Mouse (Mus musculus): ENCODE data around the gene Shisa7. TPM values are rescaled to one million over a fixed set of nuclear protein-coding genes. Genes with fewer than 3 reads are reported as not detected.

Gene Shisa7
- polyA plus RNA-seq, 1 experiment = 0.23 TPM

GRCm38 (mm10) chr7:4859418-4859978 is 15.0 kb upstream of the Shisa7 start:
- no peak overlapping the region for H3K27ac ChIP-seq (ENCODE audit: insufficient read depth, low read length)
- no peaks in the 10 kb centered on the region for H3K27me3 ChIP-seq (ENCODE audit: control insufficient read depth, insufficient read depth, low read length)
- DNase-seq (ENCODE audit: low read depth in 1 of 2, low spot score in 2 of 2) = no peak
- no peaks in the 10 kb centered on the region for H3K36me3 ChIP-seq (ENCODE audit: control insufficient read depth, insufficient read depth, low read length)
- no peak overlapping the region for H3K4me3 ChIP-seq (ENCODE audit: extremely low read depth, insufficient read depth, insufficient read length)
- TF ChIP-seq POLR2A (IDR thresholded peaks at IDR 0.05; ENCODE audit: low read depth, low read length) (no peak), CTCF (IDR thresholded peaks at IDR 0.05; ENCODE audit: extremely low read depth, insufficient read depth, insufficient read length, insufficient replicate concordance) (no peak)
- no peaks in the 10 kb centered on the region for H3K4me1 ChIP-seq (ENCODE audit: control insufficient read depth, insufficient read depth, insufficient read length)
- WGBS = 89% methylated on average over 12 of the region's 12 CpGs

DNA sequence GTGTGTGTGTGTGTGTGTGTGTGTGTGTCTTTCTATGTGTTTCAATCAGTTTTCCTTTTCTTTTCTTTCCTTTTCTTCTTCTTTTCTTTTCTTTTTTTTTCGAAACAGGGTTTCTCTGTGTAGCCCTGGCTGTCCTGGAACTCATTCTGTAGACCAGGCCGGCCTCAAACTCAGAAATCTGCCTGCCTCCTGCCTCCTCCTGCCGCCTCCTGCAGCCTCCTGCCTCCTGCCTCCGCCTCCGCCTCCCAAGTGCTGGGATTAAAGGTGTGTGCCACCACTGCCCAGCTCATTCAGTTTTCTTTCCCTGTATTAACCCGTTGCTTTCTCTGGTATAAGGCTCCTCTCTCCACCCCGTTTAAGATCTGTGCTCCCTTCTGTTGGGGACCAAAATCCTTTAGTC is 12.8 kb upstream of the Shisa7 start:
- Histone ChIP-seq H3K27me3 (ENCODE audit: control insufficient read depth, insufficient read depth, low read length) (no peaks in the 10 kb centered on the region), H3K4me1 (ENCODE audit: control insufficient read depth, insufficient read depth, insufficient read length) (no peaks in the 10 kb centered on the region), H3K4me3 (ENCODE audit: extremely low read depth, insufficient read depth, insufficient read length) (no peak overlapping the region), H3K27ac (ENCODE audit: insufficient read depth, low read length) (no peak overlapping the region), H3K36me3 (ENCODE audit: control insufficient read depth, insufficient read depth, low read length) (no peaks in the 10 kb centered on the region)
- 82% methylated on average over 7 of the region's 7 CpGs for WGBS
- TF ChIP-seq POLR2A (IDR thresholded peaks at IDR 0.05; ENCODE audit: low read depth, low read length) (no peak), CTCF (IDR thresholded peaks at IDR 0.05; ENCODE audit: extremely low read depth, insufficient read depth, insufficient read length, insufficient replicate concordance) (no peak)
- DNase-seq (ENCODE audit: low read depth in 1 of 2, low spot score in 2 of 2) = no peak

GRCm38 (mm10) chr7:4856508-4856907 is 12.0 kb upstream of the Shisa7 start:
- Histone ChIP-seq H3K4me3 (ENCODE audit: extremely low read depth, insufficient read depth, insufficient read length) (no peak overlapping the region), H3K4me1 (ENCODE audit: control insufficient read depth, insufficient read depth, insufficient read length) (no peaks in the 10 kb centered on the region), H3K27me3 (ENCODE audit: control insufficient read depth, insufficient read depth, low read length) (no peaks in the 10 kb centered on the region), H3K36me3 (ENCODE audit: control insufficient read depth, insufficient read depth, low read length) (no peaks in the 10 kb centered on the region), H3K27ac (ENCODE audit: insufficient read depth, low read length) (no peak overlapping the region)
- no peak for TF ChIP-seq POLR2A (IDR thresholded peaks at IDR 0.05; ENCODE audit: low read depth, low read length)
- TF ChIP-seq CTCF (IDR thresholded peaks at IDR 0.05; ENCODE audit: extremely low read depth, insufficient read depth, insufficient read length, insufficient replicate concordance) = no peak
- DNase-seq (ENCODE audit: low read depth in 1 of 2, low spot score in 2 of 2) = no peak
- WGBS = 84% methylated on average over 9 of the region's 9 CpGs

- H3K4me3 ChIP-seq (ENCODE audit: extremely low read depth, insufficient read depth, insufficient read length) = no peak overlapping the region
- WGBS = 82% methylated on average over 3 of the region's 3 CpGs
- no peak overlapping the region for H3K27ac ChIP-seq (ENCODE audit: insufficient read depth, low read length)
- H3K4me1 ChIP-seq (ENCODE audit: control insufficient read depth, insufficient read depth, insufficient read length) = no peaks in the 10 kb centered on the region
- no peak for DNase-seq (ENCODE audit: low read depth in 1 of 2, low spot score in 2 of 2)
- H3K27me3 ChIP-seq (ENCODE audit: control insufficient read depth, insufficient read depth, low read length) = no peaks in the 10 kb centered on the region
- no peaks in the 10 kb centered on the region for H3K36me3 ChIP-seq (ENCODE audit: control insufficient read depth, insufficient read depth, low read length)
- TF ChIP-seq CTCF (IDR thresholded peaks at IDR 0.05; ENCODE audit: extremely low read depth, insufficient read depth, insufficient read length, insufficient replicate concordance) (no peak), POLR2A (IDR thresholded peaks at IDR 0.05; ENCODE audit: low read depth, low read length) (no peak)
Measured at GRCm38 (mm10) chr7:4853613-4854012, 9.1 kb upstream of the Shisa7 start.

GRCm38 (mm10) chr7:4851315-4851688 is 6.8 kb upstream of the Shisa7 start:
- no peak for DNase-seq (ENCODE audit: low read depth in 1 of 2, low spot score in 2 of 2)
- Histone ChIP-seq H3K27me3 (ENCODE audit: control insufficient read depth, insufficient read depth, low read length) (no peaks in the 10 kb centered on the region), H3K4me1 (ENCODE audit: control insufficient read depth, insufficient read depth, insufficient read length) (no peaks in the 10 kb centered on the region), H3K4me3 (ENCODE audit: extremely low read depth, insufficient read depth, insufficient read length) (no peak overlapping the region), H3K27ac (ENCODE audit: insufficient read depth, low read length) (no peak overlapping the region), H3K36me3 (ENCODE audit: control insufficient read depth, insufficient read depth, low read length) (no peaks in the 10 kb centered on the region)
- TF ChIP-seq POLR2A (IDR thresholded peaks at IDR 0.05; ENCODE audit: low read depth, low read length) (no peak), CTCF (IDR thresholded peaks at IDR 0.05; ENCODE audit: extremely low read depth, insufficient read depth, insufficient read length, insufficient replicate concordance) (no peak)
- 88% methylated on average over 8 of the region's 8 CpGs for WGBS

GRCm38 (mm10) chr7:4850621-4851314 is 6.3 kb upstream of the Shisa7 start:
- no peak overlapping the region for H3K4me3 ChIP-seq (ENCODE audit: extremely low read depth, insufficient read depth, insufficient read length)
- H3K4me1 ChIP-seq (ENCODE audit: control insufficient read depth, insufficient read depth, insufficient read length) = no peaks in the 10 kb centered on the region
- WGBS = 80% methylated on average over 11 of the region's 11 CpGs
- H3K27ac ChIP-seq (ENCODE audit: insufficient read depth, low read length) = no peak overlapping the region
- no peaks in the 10 kb centered on the region for H3K27me3 ChIP-seq (ENCODE audit: control insufficient read depth, insufficient read depth, low read length)
- TF ChIP-seq POLR2A (IDR thresholded peaks at IDR 0.05; ENCODE audit: low read depth, low read length) (no peak), CTCF (IDR thresholded peaks at IDR 0.05; ENCODE audit: extremely low read depth, insufficient read depth, insufficient read length, insufficient replicate concordance) (no peak)
- no peak for DNase-seq (ENCODE audit: low read depth in 1 of 2, low spot score in 2 of 2)
- no peaks in the 10 kb centered on the region for H3K36me3 ChIP-seq (ENCODE audit: control insufficient read depth, insufficient read depth, low read length)

- Histone ChIP-seq H3K36me3 (ENCODE audit: control insufficient read depth, insufficient read depth, low read length) (no peaks in the 10 kb centered on the region), H3K4me3 (ENCODE audit: extremely low read depth, insufficient read depth, insufficient read length) (no peak overlapping the region), H3K4me1 (ENCODE audit: control insufficient read depth, insufficient read depth, insufficient read length) (no peaks in the 10 kb centered on the region), H3K27me3 (ENCODE audit: control insufficient read depth, insufficient read depth, low read length) (peaks cover 4% of the 10 kb centered on the region), H3K27ac (ENCODE audit: insufficient read depth, low read length) (no peak overlapping the region)
- no peak for DNase-seq (ENCODE audit: low read depth in 1 of 2, low spot score in 2 of 2)
- no peak for TF ChIP-seq CTCF (IDR thresholded peaks at IDR 0.05; ENCODE audit: extremely low read depth, insufficient read depth, insufficient read length, insufficient replicate concordance)
- no peak for TF ChIP-seq POLR2A (IDR thresholded peaks at IDR 0.05; ENCODE audit: low read depth, low read length)
- 83% methylated on average over 9 of the region's 9 CpGs for WGBS
Measured at GRCm38 (mm10) chr7:4849372-4849771, 4.9 kb upstream of the Shisa7 start.
